Mouse (Mus musculus): ENCODE measurements around the gene Bod1l. TPM values are rescaled to one million over a fixed set of nuclear protein-coding genes. Genes with fewer than 3 reads are reported as not detected.

Gene Bod1l
- total and polyA plus RNA-seq, 3 experiments: 8.9 to 16.5 (median 15.4) TPM

GRCm38 (mm10) chr5:41744898-41745780 is 99.0 kb downstream of the Bod1l start:
- H3K79me2 ChIP-seq (replicated peaks; ENCODE audit: control insufficient read depth, extremely low read depth, insufficient read depth, poor library complexity, severe bottlenecking): no peaks in the 10 kb centered on the region
- H3K27me3 ChIP-seq (replicated peaks): no peaks in the 10 kb centered on the region
- H3K36me3 ChIP-seq (replicated peaks in 1 of 2; ENCODE audit: control insufficient read depth in 1 of 2, insufficient read depth in 1 of 2, low read length in 1 of 2): no peaks in the 10 kb centered on the region
- in situ Hi-C loops (cut with MboI; ENCODE audit: low pct_ligation_motif_present, low pct_unique_long_range_greater_than_20kb, low sequenced_read_pairs): no loop called here
- DNase-seq (ENCODE audit: extremely low read depth): no peak
- H3K9ac ChIP-seq (ENCODE audit: insufficient read depth, low read depth): no peak overlapping the region
- H3K9me3 ChIP-seq (replicated peaks; ENCODE audit: low read length): peaks cover 1% of the 10 kb centered on the region
- no peak overlapping the region for H3K4me2 ChIP-seq (ENCODE audit: insufficient read depth, low read depth, poor library complexity, severe bottlenecking)
- peaks cover 4 to 11% of the 10 kb centered on the region in 2 experiments; a peak in 2 of 4 replicates for H3K4me1 ChIP-seq (ENCODE audit: control insufficient read depth in 1 of 2, insufficient read depth in 2 of 2)
- H3K4me3 ChIP-seq (replicated peaks in 1 of 3; ENCODE audit: low read depth in 2 of 3, low read length in 2 of 3, poor library complexity in 1 of 3): no peak overlapping the region
- no peak for TF ChIP-seq MXI1 (IDR thresholded peaks at IDR 0.05; ENCODE audit: low read depth, low read length)
- dilution Hi-C loops (cut with MboI; ENCODE audit: extremely low pct_ligation_motif_present, extremely low pct_unique_long_range_greater_than_20kb, low sequenced_read_pairs): no loop called here
- no peak overlapping the region for H3K27ac ChIP-seq (ENCODE audit: insufficient read depth, low read depth)

- no peaks in the 10 kb centered on the region for H3K27me3 ChIP-seq (replicated peaks)
- dilution Hi-C loops (cut with MboI; ENCODE audit: extremely low pct_ligation_motif_present, extremely low pct_unique_long_range_greater_than_20kb, low sequenced_read_pairs): no loop called here
- H3K4me1 ChIP-seq (ENCODE audit: control insufficient read depth in 1 of 2, insufficient read depth in 2 of 2): peaks cover 4 to 11% of the 10 kb centered on the region in 2 experiments; a peak in 2 of 4 replicates
- H3K4me2 ChIP-seq (ENCODE audit: insufficient read depth, low read depth, poor library complexity, severe bottlenecking): no peak overlapping the region
- no peak overlapping the region for H3K4me3 ChIP-seq (replicated peaks in 1 of 3; ENCODE audit: low read depth in 2 of 3, low read length in 2 of 3, poor library complexity in 1 of 3)
- no peak overlapping the region for H3K27ac ChIP-seq (ENCODE audit: insufficient read depth, low read depth)
- in situ Hi-C loops (cut with MboI; ENCODE audit: low pct_ligation_motif_present, low pct_unique_long_range_greater_than_20kb, low sequenced_read_pairs): no loop called here
- H3K79me2 ChIP-seq (replicated peaks; ENCODE audit: control insufficient read depth, extremely low read depth, insufficient read depth, poor library complexity, severe bottlenecking): no peaks in the 10 kb centered on the region
- peak in 1 of 2 experiments; percentile 28; a peak in 2 of 4 replicates for TF ChIP-seq CTCF (conservative IDR thresholded peaks at IDR 0.05 in 1 of 2, IDR thresholded peaks at IDR 0.05 in 1 of 2; ENCODE audit: low read depth in 2 of 2, low read length in 2 of 2)
- TF ChIP-seq NELFE (IDR thresholded peaks at IDR 0.05; ENCODE audit: low read depth, low read length): no peak
- no peaks in the 10 kb centered on the region for H3K36me3 ChIP-seq (replicated peaks in 1 of 2; ENCODE audit: control insufficient read depth in 1 of 2, insufficient read depth in 1 of 2, low read length in 1 of 2)
- no peak overlapping the region for H3K9ac ChIP-seq (ENCODE audit: insufficient read depth, low read depth)
- DNase-seq (ENCODE audit: extremely low read depth): no peak
- H3K9me3 ChIP-seq (replicated peaks; ENCODE audit: low read length): peaks cover 5% of the 10 kb centered on the region
These were observed 99.9 kb downstream of the Bod1l start for GRCm38 (mm10) chr5:41744234-41744633.

GRCm38 (mm10) chr5:41738817-41739216 is 105.3 kb downstream of the Bod1l start:
- DNase-seq (ENCODE audit: extremely low read depth): peak; percentile 83
- in situ Hi-C loops (cut with MboI; ENCODE audit: low pct_ligation_motif_present, low pct_unique_long_range_greater_than_20kb, low sequenced_read_pairs): no loop called here
- TF ChIP-seq USF1 (IDR thresholded peaks at IDR 0.05; ENCODE audit: low read depth, low read length): no peak
- TF ChIP-seq TBP (conservative IDR thresholded peaks at IDR 0.05; ENCODE audit: low read depth, low read length): no peak
- TF ChIP-seq JUND (conservative IDR thresholded peaks at IDR 0.05; ENCODE audit: low read depth, low read length): peak; percentile 12; the same call in 1 of the 2 replicates
- no peak for TF ChIP-seq UBTF (IDR thresholded peaks at IDR 0.05; ENCODE audit: low read depth, low read length)
- TF ChIP-seq MAX (IDR thresholded peaks at IDR 0.05; ENCODE audit: low read length): peak; percentile 62; the same call in 1 of the 2 replicates
- TF ChIP-seq ZC3H11A (IDR thresholded peaks at IDR 0.05; ENCODE audit: low read depth, low read length): no peak
- TF ChIP-seq ZKSCAN1 (IDR thresholded peaks at IDR 0.05; ENCODE audit: borderline replicate concordance, low read depth, low read length): no peak
- TF ChIP-seq RCOR1 (conservative IDR thresholded peaks at IDR 0.05; ENCODE audit: low read depth, low read length): no peak
- TF ChIP-seq E2F4 (IDR thresholded peaks at IDR 0.05; ENCODE audit: insufficient replicate concordance, low read depth, low read length): no peak
- no peak for TF ChIP-seq POLR2A (IDR thresholded peaks at IDR 0.05; ENCODE audit: low read depth, low read length)
- TF ChIP-seq ZNF384 (IDR thresholded peaks at IDR 0.05; ENCODE audit: low read depth, low read length): no peak
- 0 out of 2 replicates have a peak, but pooled peaks have one; percentile 44 for TF ChIP-seq MYC (IDR thresholded peaks at IDR 0.05; ENCODE audit: low read depth, low read length)
- TF ChIP-seq IRF4 (IDR thresholded peaks at IDR 0.05; ENCODE audit: low read depth, low read length): peak; percentile 62
- no peak for TF ChIP-seq GABPA (IDR thresholded peaks at IDR 0.05; ENCODE audit: insufficient replicate concordance, low read depth, low read length)
- no peak for TF ChIP-seq ZMIZ1 (IDR thresholded peaks at IDR 0.05; ENCODE audit: low read depth, low read length)
- TF ChIP-seq CHD1 (IDR thresholded peaks at IDR 0.05; ENCODE audit: low read depth, low read length): no peak
- TF ChIP-seq MAZ (IDR thresholded peaks at IDR 0.05; ENCODE audit: low read depth, low read length): no peak
- TF ChIP-seq CTCF (conservative IDR thresholded peaks at IDR 0.05 in 1 of 2, IDR thresholded peaks at IDR 0.05 in 1 of 2; ENCODE audit: low read depth in 2 of 2, low read length in 2 of 2): no peak
- no peak for TF ChIP-seq NELFE (IDR thresholded peaks at IDR 0.05; ENCODE audit: low read depth, low read length)
- TF ChIP-seq HCFC1 (IDR thresholded peaks at IDR 0.05; ENCODE audit: low read depth, low read length): peak; percentile 46
- TF ChIP-seq MEF2A (IDR thresholded peaks at IDR 0.05; ENCODE audit: borderline replicate concordance, low read depth, low read length): no peak
- TF ChIP-seq MAFK (IDR thresholded peaks at IDR 0.05; ENCODE audit: insufficient replicate concordance, low read length): peak; percentile 46; the same call in 1 of the 2 replicates

More at GRCm38 (mm10) chr5:41738817-41739216, 105.3 kb downstream of the Bod1l start:
- dilution Hi-C loops (cut with MboI; ENCODE audit: extremely low pct_ligation_motif_present, extremely low pct_unique_long_range_greater_than_20kb, low sequenced_read_pairs): no loop called here
- H3K36me3 ChIP-seq (replicated peaks in 1 of 2; ENCODE audit: control insufficient read depth in 1 of 2, insufficient read depth in 1 of 2, low read length in 1 of 2): no peaks in the 10 kb centered on the region
- peaks cover 5% of the 10 kb centered on the region for H3K9me3 ChIP-seq (replicated peaks; ENCODE audit: low read length)
- H3K4me2 ChIP-seq (ENCODE audit: insufficient read depth, low read depth, poor library complexity, severe bottlenecking): peak overlapping the region; percentile 61
- H3K79me2 ChIP-seq (replicated peaks; ENCODE audit: control insufficient read depth, extremely low read depth, insufficient read depth, poor library complexity, severe bottlenecking): no peaks in the 10 kb centered on the region
- peak overlapping the region; percentile 7; the same call in 1 of the 2 replicates for H3K9ac ChIP-seq (ENCODE audit: insufficient read depth, low read depth)
- peaks cover 0 to 7% of the 10 kb centered on the region in 2 experiments; a peak in 2 of 4 replicates for H3K4me1 ChIP-seq (ENCODE audit: control insufficient read depth in 1 of 2, insufficient read depth in 2 of 2)
- no peaks in the 10 kb centered on the region for H3K27me3 ChIP-seq (replicated peaks)
- no peak overlapping the region for H3K4me3 ChIP-seq (replicated peaks in 1 of 3; ENCODE audit: low read depth in 2 of 3, low read length in 2 of 3, poor library complexity in 1 of 3)
- no peak overlapping the region for H3K27ac ChIP-seq (ENCODE audit: insufficient read depth, low read depth)

Data from CH12.LX (cell line).